Mouse (Mus musculus) spleen, embryonic (tissue): ENCODE measurements at regions not wholly inside any gene's neighbourhood (a gene's known extent, or its start where the extent isn't known, plus 50 kb on each side); places are given as distances from the start of the nearest gene placed in this dataset.

ENCODE experiments used
- CTCF ChIA-PET: fragments of 350-600 bp; sonication (Branson Sonifier 250); formaldehyde crosslinking; loops from one replicate; lab custom pipeline; 2022; lab: Charles Lee

GRCm38 (mm10) chr9:116369059-116369718, 194.0 kb upstream of the Tgfbr2 start:
- CTCF ChIA-PET: interaction anchor here (0.6 kb wide), 1 partner anchor 28 kb away, joined by 7 read pairs; no protein-coding TSS in a partner anchor

- CTCF ChIA-PET: interaction anchor here (0.6 to 3.0 kb wide), 2 partner anchors 18 to 30 kb away, joined by 4 to 18 read pairs; no protein-coding TSS in a partner anchor
Measured at GRCm38 (mm10) chr9:116366713-116367112, 191.6 kb upstream of the Tgfbr2 start.

- CTCF ChIA-PET: interaction anchor here (0.9 to 3.0 kb wide), 2 partner anchors 18 to 49 kb away, joined by 3 to 18 read pairs; no protein-coding TSS in a partner anchor
Measured at GRCm38 (mm10) chr9:116366193-116366592, 191.0 kb upstream of the Tgfbr2 start.

- CTCF ChIA-PET: interaction anchor here (0.9 to 3.0 kb wide), 2 partner anchors 19 to 49 kb away, joined by 3 to 18 read pairs; no protein-coding TSS in a partner anchor
Measured at GRCm38 (mm10) chr9:116365701-116366100, 190.5 kb upstream of the Tgfbr2 start.

- CTCF ChIA-PET: interaction anchor here (0.6 to 3.0 kb wide), 6 partner anchors 12 to 242 kb away, joined by 3 to 18 read pairs (median 4); no protein-coding TSS in a partner anchor
Measured at GRCm38 (mm10) chr9:116365016-116365685, 190.0 kb upstream of the Tgfbr2 start.

GRCm38 (mm10) chr9:116361092-116361491, 185.9 kb upstream of the Tgfbr2 start:
- CTCF ChIA-PET: no interaction called here

- CTCF ChIA-PET: no interaction called here
Measured at GRCm38 (mm10) chr9:116354056-116354732, 179.0 kb upstream of the Tgfbr2 start.

- CTCF ChIA-PET: interaction anchor here (1.3 kb wide), 1 partner anchor 11 kb away, joined by 4 read pairs; no protein-coding TSS in a partner anchor
Measured at GRCm38 (mm10) chr9:116352801-116353494, 177.8 kb upstream of the Tgfbr2 start.

- CTCF ChIA-PET: no interaction called here
Measured at GRCm38 (mm10) chr9:116350804-116351547, 175.8 kb upstream of the Tgfbr2 start.

- CTCF ChIA-PET: interaction anchor here (0.6 kb wide), 1 partner anchor 297 kb away, joined by 5 read pairs; no protein-coding TSS in a partner anchor
Measured at GRCm38 (mm10) chr9:116347021-116347420, 171.9 kb upstream of the Tgfbr2 start.

- CTCF ChIA-PET: no interaction called here
Measured at GRCm38 (mm10) chr9:116346495-116346894, 171.3 kb upstream of the Tgfbr2 start.

- CTCF ChIA-PET: no interaction called here
Measured at GRCm38 (mm10) chr9:116343086-116343481, 167.9 kb upstream of the Tgfbr2 start.

GRCm38 (mm10) chr9:116342446-116343085, 167.4 kb upstream of the Tgfbr2 start:
- CTCF ChIA-PET: no interaction called here

GRCm38 (mm10) chr9:116342009-116342408, 166.8 kb upstream of the Tgfbr2 start:
- CTCF ChIA-PET: no interaction called here

GRCm38 (mm10) chr9:116340952-116341351, 165.8 kb upstream of the Tgfbr2 start:
- CTCF ChIA-PET: interaction anchor here (0.6 kb wide), 1 partner anchor 28 kb away, joined by 7 read pairs; no protein-coding TSS in a partner anchor

- CTCF ChIA-PET: interaction anchor here (1.2 kb wide), 1 partner anchor 9 kb away, joined by 3 read pairs; no protein-coding TSS in a partner anchor
Measured at GRCm38 (mm10) chr9:116338729-116339100, 163.6 kb upstream of the Tgfbr2 start.

- CTCF ChIA-PET: interaction anchor here (0.6 to 1.2 kb wide), 2 partner anchors 9 to 162 kb away, joined by 3 read pairs; no protein-coding TSS in a partner anchor
Measured at GRCm38 (mm10) chr9:116338093-116338728, 163.1 kb upstream of the Tgfbr2 start.

GRCm38 (mm10) chr9:116337446-116338010, 162.4 kb upstream of the Tgfbr2 start:
- CTCF ChIA-PET: interaction anchor here (1.2 kb wide), 1 partner anchor 8 kb away, joined by 3 read pairs; no protein-coding TSS in a partner anchor
